ENCODE assay signal across 9 mouse cellular contexts in the genomic region with DNA sequence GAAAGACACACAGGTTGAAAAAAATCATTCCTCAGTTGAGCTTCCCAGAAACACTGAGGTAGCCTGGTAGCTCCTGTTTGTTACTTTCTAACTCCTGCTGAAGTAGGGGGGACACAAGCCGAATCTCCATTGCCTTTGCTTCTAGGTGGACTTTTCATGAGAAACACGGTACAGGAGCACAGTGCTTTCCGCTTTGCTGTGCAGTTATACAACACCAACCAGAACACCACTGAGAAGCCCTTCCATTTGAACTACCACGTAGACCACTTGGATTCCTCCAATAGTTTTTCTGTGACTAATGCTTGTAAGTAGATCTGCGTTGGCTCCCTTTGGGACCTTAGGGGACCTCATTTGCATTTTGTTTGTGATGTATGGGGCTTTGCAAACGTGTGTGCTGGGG. TPM values are rescaled to one million over a fixed set of nuclear protein-coding genes. Genes with fewer than 3 reads are reported as not detected.
A peak's percentile ranks its signal among the peaks of the same experiment; 100 is the strongest.
DNase-seq lines count a peak whose midpoint lies in the region; ATAC-seq and TF ChIP-seq lines count a peak whose summit lies in the region.
"Had no signal": no experiment of that assay in that cellular context is flagged by ENCODE, and none has a peak within 500 bp of the region (broad histone marks: within the 10 kb centered on the region; RNA-seq: fewer than 3 reads in every experiment).

No protein-coding gene starts in this region.

- peak overlapping the region; percentile 89 for H3K27ac ChIP-seq in layer of hippocampus, adult 2 months
- no peak overlapping the region for H3K27ac ChIP-seq in embryonic facial prominence, embryonic 11.5 days (replicated peaks; ENCODE audit: low read depth, low read length)
- no peak overlapping the region for H3K27ac ChIP-seq in intestine, embryonic 15.5 days
- no peak overlapping the region for H3K27ac ChIP-seq in neural tube, embryonic 12.5 days

- no peaks in the 10 kb centered on the region for H3K4me1 ChIP-seq in embryonic facial prominence, embryonic 11.5 days (ENCODE audit: control insufficient read depth, insufficient read depth, low read length)
- H3K4me1 ChIP-seq in intestine, embryonic 15.5 days (replicated peaks), result no peaks in the 10 kb centered on the region
- no peaks in the 10 kb centered on the region for H3K4me1 ChIP-seq in neural tube, embryonic 12.5 days

- no peak overlapping the region; the same call in 1 of the 2 replicates for H3K9ac ChIP-seq in embryonic facial prominence, embryonic 11.5 days (replicated peaks; ENCODE audit: low read length)
- H3K9ac ChIP-seq in intestine, embryonic 15.5 days, result no peak overlapping the region
- H3K9ac ChIP-seq in neural tube, embryonic 12.5 days, result no peak overlapping the region

- no peak for TF ChIP-seq CTCF in layer of hippocampus, adult 2 months (conservative IDR thresholded peaks at IDR 0.05)

- H3K4me3 ChIP-seq in layer of hippocampus, adult 2 months, result peak overlapping the region; percentile 59
- peak overlapping the region; percentile 41 for H3K4me3 ChIP-seq in embryonic facial prominence, embryonic 11.5 days (ENCODE audit: low read depth, low read length)
- peak overlapping the region; percentile 41 for H3K4me3 ChIP-seq in intestine, embryonic 15.5 days (replicated peaks)
- H3K4me3 ChIP-seq in neural tube, embryonic 12.5 days, result peak overlapping the region; percentile 42; the same call in 1 of the 2 replicates

- H3K27me3 ChIP-seq in embryonic facial prominence, embryonic 11.5 days (ENCODE audit: control insufficient read depth, insufficient read depth, low read length), result no peaks in the 10 kb centered on the region
- 0 out of 2 replicates have a peak, but pooled peaks cover 3% of the 10 kb centered on the region for H3K27me3 ChIP-seq in intestine, embryonic 15.5 days (replicated peaks)
- H3K27me3 ChIP-seq in neural tube, embryonic 12.5 days (replicated peaks), result no peaks in the 10 kb centered on the region

- H3K4me2 ChIP-seq in embryonic facial prominence, embryonic 11.5 days (ENCODE audit: low read depth, low read length), result peak overlapping the region; percentile 63
- H3K4me2 ChIP-seq in intestine, embryonic 15.5 days (replicated peaks), result peak overlapping the region; percentile 66
- H3K4me2 ChIP-seq in neural tube, embryonic 12.5 days (replicated peaks), result peak overlapping the region; percentile 61

- ATAC-seq in embryonic facial prominence, embryonic 11.5 days (replicated peaks; ENCODE audit: insufficient number of reproducible peaks, low FRiP score, low TSS enrichment, low read depth), result no peak
- no peak for ATAC-seq in intestine, embryonic 15.5 days
- ATAC-seq in neural tube, embryonic 12.5 days (ENCODE audit: low FRiP score, low read depth), result no peak
- ATAC-seq: inflammation-experienced regulatory T-cells, adult 6 months had no signal

- DNase-seq in layer of hippocampus, adult 2 months (ENCODE audit: low spot score in 2 of 2), result no peak
- DNase-seq in layer of hippocampus, adult 11-12 months (ENCODE audit: low spot score), result no peak
- peak; percentile 21 for DNase-seq in embryonic facial prominence, embryonic 11.5 days (ENCODE audit: low spot score)
- DNase-seq in gastrocnemius, adult 8-10 months (ENCODE audit: low spot score in 2 of 2), result no peak
- DNase-seq in right cerebral cortex, postnatal 36 days (ENCODE audit: low spot score in 2 of 2), result no peak
- no peak for DNase-seq in gastrocnemius, adult 18-20 months (ENCODE audit: low spot score)

- no peaks in the 10 kb centered on the region for H3K9me3 ChIP-seq in embryonic facial prominence, embryonic 11.5 days (replicated peaks; ENCODE audit: control insufficient read depth, low read length)
- H3K9me3 ChIP-seq in intestine, embryonic 15.5 days, result no peaks in the 10 kb centered on the region
- no peaks in the 10 kb centered on the region for H3K9me3 ChIP-seq in neural tube, embryonic 12.5 days

- no peaks in the 10 kb centered on the region for H3K36me3 ChIP-seq in embryonic facial prominence, embryonic 11.5 days (replicated peaks; ENCODE audit: control insufficient read depth, insufficient read depth, low read depth, low read length)
- no peaks in the 10 kb centered on the region for H3K36me3 ChIP-seq in intestine, embryonic 15.5 days
- H3K36me3 ChIP-seq in neural tube, embryonic 12.5 days, result no peaks in the 10 kb centered on the region

- WGBS in embryonic facial prominence, embryonic 11.5 days, result 21% methylated on average over 6 of the region's 6 CpGs
- 34% methylated on average over 6 of the region's 6 CpGs for WGBS in intestine, embryonic 15.5 days
- WGBS in neural tube, embryonic 12.5 days, result 19% methylated on average over 6 of the region's 6 CpGs

RNA-seq across cellular contexts. Expression of gene Gria3, which starts 2.0 kb away (rescaled TPM):
- 100 to 1,000 TPM; 164 to 176 TPM for total RNA-seq in layer of hippocampus, adult 2 months (2021)
- 3.9 and 4.8 TPM in 2 replicates for polyA plus RNA-seq in embryonic facial prominence, embryonic 11.5 days (2014; fragmentation: Nextera tagmentation; extraction: Ambion mirVana)
- 6.2 and 7.3 TPM in 2 replicates for polyA plus RNA-seq in intestine, embryonic 15.5 days (2015; fragmentation: Nextera tagmentation; extraction: Ambion mirVana)
- 6.4 and 6.7 TPM in 2 replicates for polyA plus RNA-seq in neural tube, embryonic 12.5 days (2016; fragmentation: Nextera tagmentation; extraction: Ambion mirVana)
- 1 to 10 TPM in 3 of 4 experiments, under 1 TPM in 1; 0.29 to 1.4 (median 1.0) TPM for total RNA-seq in gastrocnemius, adult 8-10 months (2022)
- 1 to 10 TPM in 1 of 2 experiments, under 1 TPM in 1; 0.78 to 1.5 TPM for total RNA-seq in gastrocnemius, adult 18-20 months (2021)
- polyA plus RNA-seq: inflammation-experienced regulatory T-cells, adult 6 months had no signal

Comparison
In these comparisons a context has a peak if more than half of its experiments do, and no peak if none do; other contexts are left out.
1. RNA of gene Gria3, which starts 2.0 kb away (total RNA-seq): 164 to 176 TPM in layer of hippocampus, adult 2 months; 0.78 to 1.5 TPM in gastrocnemius, adult 18-20 months and 0.29 to 1.4 TPM in gastrocnemius, adult 8-10 months; every median in the first group is over 10 times any median in the second.
2. Peak in every context shown above with its lines, with median percentiles within 50 percentile points of each other: H3K4me3 ChIP-seq and H3K4me2 ChIP-seq.